Mouse (Mus musculus): ENCODE measurements around the gene Ces1b.

DNA sequence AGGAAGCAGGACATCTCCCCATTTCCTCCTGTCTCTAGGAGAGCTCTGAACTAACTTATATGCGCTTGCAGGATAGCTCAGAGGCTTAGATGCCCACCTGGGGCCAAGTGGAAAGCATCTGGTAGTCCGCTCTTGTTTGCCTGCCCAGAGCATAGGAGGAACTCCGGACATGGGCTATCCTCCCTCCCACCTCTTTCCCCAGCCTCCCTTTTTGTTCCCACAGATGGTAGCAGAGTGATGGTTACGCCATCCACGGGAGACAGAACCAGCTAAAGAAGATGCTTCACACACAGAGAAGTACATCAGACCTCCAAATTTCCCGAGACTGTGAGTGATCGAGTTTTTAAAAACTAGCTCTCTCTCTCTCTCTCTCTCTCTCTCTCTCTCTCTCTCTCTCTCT lies 8.4 kb upstream of the Ces1b start:
- TF ChIP-seq CTCF (IDR thresholded peaks at IDR 0.05; ENCODE audit: low read depth): no peak
- no peak for TF ChIP-seq EP300 (IDR thresholded peaks at IDR 0.05; ENCODE audit: low read depth)
